Mouse (Mus musculus): ENCODE measurements around the gene Nudt21. TPM values are rescaled to one million over a fixed set of nuclear protein-coding genes. Genes with fewer than 3 reads are reported as not detected.
A peak's percentile ranks its signal among the peaks of the same experiment; 100 is the strongest.

Gene Nudt21
- polyA plus RNA-seq, 1 experiment from 2014 or later = 104 TPM

DNA sequence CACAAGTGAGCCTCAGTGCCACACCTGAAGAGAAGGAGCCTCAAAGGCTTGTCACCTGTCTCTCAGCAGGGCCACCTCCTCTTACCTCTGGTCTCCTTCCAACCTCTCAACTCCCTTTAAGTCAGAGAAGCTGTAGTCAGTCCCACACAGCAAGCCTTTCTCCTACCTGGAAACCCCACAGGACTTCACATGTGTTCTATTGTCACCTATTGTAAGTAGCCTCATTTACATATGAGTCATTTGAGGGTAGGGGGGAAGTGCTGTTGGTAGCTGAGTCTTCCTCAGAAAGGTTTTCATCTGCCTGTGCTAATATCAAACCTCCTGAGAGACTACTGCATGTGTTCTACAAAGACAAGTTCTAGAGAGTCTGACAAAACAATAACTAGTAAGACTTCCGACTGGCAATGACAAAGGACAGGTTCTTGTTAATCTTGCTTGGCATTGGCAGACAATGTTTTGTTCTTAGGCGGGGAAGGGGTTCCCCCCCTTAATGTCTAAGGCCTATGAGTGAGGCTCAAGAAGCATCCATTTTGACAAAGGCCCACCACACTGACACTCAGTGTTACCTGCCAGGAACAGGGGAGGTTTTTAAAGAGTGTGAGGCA is 26.6 kb downstream of the Nudt21 start:
- H3K4me1 ChIP-seq (replicated peaks; ENCODE audit: control insufficient read depth, insufficient read depth, low read length) = peaks cover 25% of the 10 kb centered on the region
- WGBS = 67% methylated on average over 2 of the region's 2 CpGs
- peak overlapping the region; percentile 24; the same call in 1 of the 2 replicates for H3K9ac ChIP-seq (ENCODE audit: low read length)
- no peaks in the 10 kb centered on the region for H3K36me3 ChIP-seq (ENCODE audit: control insufficient read depth, insufficient read depth, low read length)
- H3K27ac ChIP-seq (ENCODE audit: low read length) = no peak overlapping the region
- H3K4me2 ChIP-seq (ENCODE audit: low read depth, low read length) = 0 out of 2 replicates have a peak overlapping the region, but pooled peaks have one; percentile 27
- no peaks in the 10 kb centered on the region for H3K9me3 ChIP-seq (ENCODE audit: control insufficient read depth, low read length)
- no peaks in the 10 kb centered on the region for H3K27me3 ChIP-seq (ENCODE audit: control insufficient read depth, insufficient read depth, low read depth, low read length)
- H3K4me3 ChIP-seq (ENCODE audit: low read length) = no peak overlapping the region
- ATAC-seq (ENCODE audit: low read depth) = no peak

DNA sequence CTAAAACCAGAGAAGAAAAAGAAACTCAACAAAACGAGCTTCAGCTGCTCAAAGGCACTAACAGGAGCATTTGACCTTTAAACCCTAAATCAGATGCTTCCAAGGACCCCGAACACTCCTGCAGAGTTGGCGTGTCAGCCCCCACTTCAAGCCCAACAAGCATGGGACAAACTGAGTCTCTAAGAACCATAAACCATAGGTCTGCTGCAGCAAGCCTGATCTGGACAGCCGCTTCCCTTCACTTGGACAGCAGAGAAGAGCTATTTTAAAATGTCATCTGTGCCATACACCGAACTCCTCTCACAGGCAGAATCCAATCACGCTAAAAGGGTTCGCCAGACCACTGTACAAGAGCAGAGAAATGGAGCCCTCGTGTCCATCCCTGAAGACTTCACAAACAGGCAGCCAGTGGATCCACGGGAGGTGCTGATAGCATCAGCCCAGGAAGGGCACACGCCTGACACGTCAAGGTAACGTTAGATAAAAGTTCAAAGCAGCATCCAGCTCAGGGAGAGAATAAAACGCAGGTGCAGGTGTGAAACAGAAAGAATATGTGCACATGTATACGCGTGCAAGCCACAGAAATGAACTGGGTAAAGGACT is 27.5 kb downstream of the Nudt21 start:
- H3K4me2 ChIP-seq (ENCODE audit: low read depth, low read length) = no peak overlapping the region
- H3K9me3 ChIP-seq (ENCODE audit: control insufficient read depth, low read length) = no peaks in the 10 kb centered on the region
- no peaks in the 10 kb centered on the region for H3K27me3 ChIP-seq (ENCODE audit: control insufficient read depth, insufficient read depth, low read depth, low read length)
- H3K4me1 ChIP-seq (replicated peaks; ENCODE audit: control insufficient read depth, insufficient read depth, low read length) = peaks cover 25% of the 10 kb centered on the region
- no peak overlapping the region for H3K27ac ChIP-seq (ENCODE audit: low read length)
- no peak overlapping the region for H3K4me3 ChIP-seq (ENCODE audit: low read length)
- WGBS = 51% methylated on average over 15 of the region's 15 CpGs
- no peak for ATAC-seq (ENCODE audit: low read depth)
- H3K36me3 ChIP-seq (ENCODE audit: control insufficient read depth, insufficient read depth, low read length) = no peaks in the 10 kb centered on the region
- peak overlapping the region; percentile 15; the same call in 1 of the 2 replicates for H3K9ac ChIP-seq (ENCODE audit: low read length)

DNA sequence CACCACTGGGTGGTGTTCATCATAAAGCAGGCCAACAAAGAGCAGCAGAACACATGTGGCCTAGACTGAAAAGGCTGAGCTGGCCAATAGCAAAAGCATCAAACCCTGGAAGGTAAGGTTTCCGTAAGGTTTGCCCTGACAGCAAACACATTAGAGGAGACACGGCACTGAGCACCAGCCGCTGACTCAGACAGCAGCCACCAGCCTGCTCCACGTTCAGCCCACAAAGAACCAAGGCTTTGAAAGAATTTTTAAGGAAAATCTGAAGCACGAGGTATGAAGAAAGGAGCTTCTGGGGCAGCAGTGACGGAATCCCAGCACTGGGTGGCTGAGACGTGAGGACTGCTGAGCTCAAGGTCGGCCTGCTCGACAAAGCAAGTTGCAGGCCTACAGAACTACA is 32.7 kb downstream of the Nudt21 start:
- Histone ChIP-seq H3K9ac (ENCODE audit: low read length) (no peak overlapping the region), H3K4me1 (replicated peaks; ENCODE audit: control insufficient read depth, insufficient read depth, low read length) (peaks cover 5% of the 10 kb centered on the region), H3K4me2 (ENCODE audit: low read depth, low read length) (no peak overlapping the region), H3K9me3 (ENCODE audit: control insufficient read depth, low read length) (no peaks in the 10 kb centered on the region), H3K27me3 (ENCODE audit: control insufficient read depth, insufficient read depth, low read depth, low read length) (no peaks in the 10 kb centered on the region), H3K36me3 (ENCODE audit: control insufficient read depth, insufficient read depth, low read length) (peaks cover 18% of the 10 kb centered on the region), H3K4me3 (ENCODE audit: low read length) (no peak overlapping the region), H3K27ac (ENCODE audit: low read length) (no peak overlapping the region)
- no peak for ATAC-seq (ENCODE audit: low read depth)
- 88% methylated on average over 9 of the region's 9 CpGs for WGBS

DNA sequence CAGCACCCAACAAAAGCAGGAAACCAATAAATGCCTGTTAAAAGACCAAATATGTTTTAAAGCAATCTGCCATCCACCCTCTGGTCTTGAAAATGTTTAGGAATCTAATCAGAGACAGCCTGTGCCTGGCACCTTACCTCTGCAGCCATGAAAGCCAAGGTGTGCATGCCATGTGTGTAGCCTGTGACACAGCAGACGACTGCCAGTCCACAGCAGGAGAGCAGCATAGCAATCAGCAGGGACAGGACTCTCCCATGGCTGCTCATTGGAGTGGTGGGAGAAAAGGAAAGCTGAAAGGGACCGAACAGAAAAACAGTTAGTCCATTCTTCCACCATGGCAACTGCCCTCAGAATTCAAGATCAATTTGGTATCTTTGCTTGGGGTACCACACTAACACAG is 37.9 kb downstream of the Nudt21 start:
- Histone ChIP-seq H3K36me3 (ENCODE audit: control insufficient read depth, insufficient read depth, low read length) (peaks cover 24% of the 10 kb centered on the region), H3K4me3 (ENCODE audit: low read length) (no peak overlapping the region), H3K27me3 (ENCODE audit: control insufficient read depth, insufficient read depth, low read depth, low read length) (no peaks in the 10 kb centered on the region), H3K9ac (ENCODE audit: low read length) (no peak overlapping the region), H3K9me3 (ENCODE audit: control insufficient read depth, low read length) (no peaks in the 10 kb centered on the region), H3K4me2 (ENCODE audit: low read depth, low read length) (no peak overlapping the region), H3K27ac (ENCODE audit: low read length) (no peak overlapping the region), H3K4me1 (replicated peaks; ENCODE audit: control insufficient read depth, insufficient read depth, low read length) (no peaks in the 10 kb centered on the region)
- WGBS = 94% methylated on average over 2 of the region's 2 CpGs
- no peak for ATAC-seq (ENCODE audit: low read depth)

DNA sequence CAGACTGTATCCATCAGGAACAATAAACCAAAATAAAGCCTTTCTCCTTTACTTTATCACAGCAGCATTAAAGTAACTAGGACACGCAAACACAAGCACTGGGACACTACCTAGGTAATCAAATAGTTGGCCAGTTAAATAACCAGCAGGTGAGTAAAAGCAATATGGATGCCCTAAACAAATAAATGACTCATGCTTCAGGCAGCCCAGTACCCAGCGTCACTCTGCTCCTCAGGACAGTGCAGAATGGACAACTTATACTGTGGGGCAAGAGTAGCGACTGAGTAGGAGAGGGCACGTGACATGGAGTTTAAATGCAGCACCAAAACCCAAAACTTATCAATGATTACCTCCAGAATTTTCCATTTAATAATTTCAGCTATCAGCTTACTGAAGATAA is 47.1 kb downstream of the Nudt21 start:
- H3K4me3 ChIP-seq (ENCODE audit: low read length) = no peak overlapping the region
- peaks cover 27% of the 10 kb centered on the region for H3K36me3 ChIP-seq (ENCODE audit: control insufficient read depth, insufficient read depth, low read length)
- no peak overlapping the region for H3K4me2 ChIP-seq (ENCODE audit: low read depth, low read length)
- 82% methylated on average over 4 of the region's 4 CpGs for WGBS
- ATAC-seq (ENCODE audit: low read depth) = no peak
- H3K27me3 ChIP-seq (ENCODE audit: control insufficient read depth, insufficient read depth, low read depth, low read length) = no peaks in the 10 kb centered on the region
- H3K9ac ChIP-seq (ENCODE audit: low read length) = no peak overlapping the region
- H3K4me1 ChIP-seq (replicated peaks; ENCODE audit: control insufficient read depth, insufficient read depth, low read length) = no peaks in the 10 kb centered on the region
- H3K27ac ChIP-seq (ENCODE audit: low read length) = no peak overlapping the region
- H3K9me3 ChIP-seq (ENCODE audit: control insufficient read depth, low read length) = no peaks in the 10 kb centered on the region

DNA sequence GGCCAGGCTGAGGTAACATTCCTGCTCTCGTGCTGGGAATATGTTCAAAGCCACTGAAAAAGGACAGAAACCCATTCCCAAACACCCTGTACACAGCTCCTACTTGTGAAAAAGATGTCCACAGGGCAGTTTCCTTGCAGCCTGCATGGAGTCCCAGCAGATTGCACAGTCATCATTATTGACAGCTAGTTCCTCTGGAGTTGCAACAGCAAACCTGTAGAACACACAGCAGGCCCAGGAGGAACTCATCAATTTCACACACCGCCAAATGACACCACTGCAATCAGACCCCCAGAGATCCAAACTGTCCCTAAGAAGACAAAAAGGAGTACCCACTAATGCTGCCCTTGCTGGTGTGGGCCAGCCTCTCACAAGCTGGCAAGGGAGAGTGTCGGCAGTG is 52.1 kb downstream of the Nudt21 start:
- Histone ChIP-seq H3K27me3 (ENCODE audit: control insufficient read depth, insufficient read depth, low read depth, low read length) (no peaks in the 10 kb centered on the region), H3K9ac (ENCODE audit: low read length) (no peak overlapping the region), H3K9me3 (ENCODE audit: control insufficient read depth, low read length) (no peaks in the 10 kb centered on the region), H3K4me2 (ENCODE audit: low read depth, low read length) (no peak overlapping the region), H3K4me3 (ENCODE audit: low read length) (no peak overlapping the region), H3K27ac (ENCODE audit: low read length) (no peak overlapping the region), H3K36me3 (ENCODE audit: control insufficient read depth, insufficient read depth, low read length) (peaks cover 42% of the 10 kb centered on the region), H3K4me1 (replicated peaks; ENCODE audit: control insufficient read depth, insufficient read depth, low read length) (no peaks in the 10 kb centered on the region)
- ATAC-seq (ENCODE audit: low read depth) = no peak
- 83% methylated on average over 3 of the region's 3 CpGs for WGBS

DNA sequence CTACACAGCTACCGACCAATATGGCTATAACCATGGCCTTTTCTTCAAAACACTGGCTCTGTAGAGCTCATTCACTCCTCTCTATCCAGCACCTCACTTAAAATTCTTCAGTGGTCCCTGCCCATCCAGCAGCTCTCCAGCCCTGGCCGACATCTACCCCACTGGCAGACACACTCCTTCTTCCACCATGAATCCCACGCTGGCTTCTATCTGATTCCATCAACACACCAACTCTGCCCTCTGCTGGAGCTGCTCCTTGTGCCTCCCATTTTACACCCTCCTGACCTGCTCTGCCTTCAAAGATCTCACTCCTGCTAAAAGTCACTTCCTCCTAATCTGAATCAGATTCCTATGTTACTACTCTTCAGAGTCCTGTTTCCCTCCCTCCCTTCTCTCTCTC is 53.0 kb downstream of the Nudt21 start:
- H3K9me3 ChIP-seq (ENCODE audit: control insufficient read depth, low read length) = no peaks in the 10 kb centered on the region
- H3K4me1 ChIP-seq (replicated peaks; ENCODE audit: control insufficient read depth, insufficient read depth, low read length) = no peaks in the 10 kb centered on the region
- H3K4me2 ChIP-seq (ENCODE audit: low read depth, low read length) = no peak overlapping the region
- H3K36me3 ChIP-seq (ENCODE audit: control insufficient read depth, insufficient read depth, low read length) = peaks cover 41% of the 10 kb centered on the region
- 68% methylated on average over 3 of the region's 3 CpGs for WGBS
- no peak overlapping the region for H3K4me3 ChIP-seq (ENCODE audit: low read length)
- H3K9ac ChIP-seq (ENCODE audit: low read length) = no peak overlapping the region
- ATAC-seq (ENCODE audit: low read depth) = no peak
- no peak overlapping the region for H3K27ac ChIP-seq (ENCODE audit: low read length)
- H3K27me3 ChIP-seq (ENCODE audit: control insufficient read depth, insufficient read depth, low read depth, low read length) = no peaks in the 10 kb centered on the region

DNA sequence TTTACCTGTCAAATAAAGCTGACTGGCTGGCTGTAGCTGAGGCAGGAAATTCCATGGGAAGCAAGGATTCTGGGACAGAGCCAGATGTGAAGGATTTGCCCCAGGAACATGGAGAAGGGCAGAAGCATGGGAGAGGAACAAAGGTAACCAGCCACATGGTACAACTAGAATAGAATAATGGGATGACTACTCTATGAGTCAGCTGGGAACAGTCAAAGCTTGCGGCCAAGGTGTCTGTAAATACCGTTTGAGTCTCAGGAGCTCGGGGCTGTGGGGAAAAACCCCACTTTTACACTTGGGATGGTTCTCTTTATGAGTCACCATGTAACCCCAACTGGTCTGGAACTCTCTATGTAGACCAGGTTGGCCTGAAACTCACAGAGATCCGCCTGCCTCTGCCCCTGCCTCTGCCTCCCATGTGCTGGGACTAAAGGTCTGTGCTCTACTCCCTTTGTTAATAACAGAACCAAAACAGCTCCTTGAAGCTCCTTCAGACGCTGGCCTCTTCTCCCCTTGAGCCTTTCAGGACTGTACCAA is 55.1 kb downstream of the Nudt21 start:
- H3K9ac ChIP-seq (ENCODE audit: low read length) = no peak overlapping the region
- H3K27ac ChIP-seq (ENCODE audit: low read length) = no peak overlapping the region
- no peak for ATAC-seq (ENCODE audit: low read depth)
- peaks cover 55% of the 10 kb centered on the region for H3K36me3 ChIP-seq (ENCODE audit: control insufficient read depth, insufficient read depth, low read length)
- H3K4me2 ChIP-seq (ENCODE audit: low read depth, low read length) = no peak overlapping the region
- H3K4me1 ChIP-seq (replicated peaks; ENCODE audit: control insufficient read depth, insufficient read depth, low read length) = no peaks in the 10 kb centered on the region
- H3K27me3 ChIP-seq (ENCODE audit: control insufficient read depth, insufficient read depth, low read depth, low read length) = no peaks in the 10 kb centered on the region
- H3K9me3 ChIP-seq (ENCODE audit: control insufficient read depth, low read length) = no peaks in the 10 kb centered on the region
- no peak overlapping the region for H3K4me3 ChIP-seq (ENCODE audit: low read length)
- WGBS = 87% methylated on average over 5 of the region's 5 CpGs

DNA sequence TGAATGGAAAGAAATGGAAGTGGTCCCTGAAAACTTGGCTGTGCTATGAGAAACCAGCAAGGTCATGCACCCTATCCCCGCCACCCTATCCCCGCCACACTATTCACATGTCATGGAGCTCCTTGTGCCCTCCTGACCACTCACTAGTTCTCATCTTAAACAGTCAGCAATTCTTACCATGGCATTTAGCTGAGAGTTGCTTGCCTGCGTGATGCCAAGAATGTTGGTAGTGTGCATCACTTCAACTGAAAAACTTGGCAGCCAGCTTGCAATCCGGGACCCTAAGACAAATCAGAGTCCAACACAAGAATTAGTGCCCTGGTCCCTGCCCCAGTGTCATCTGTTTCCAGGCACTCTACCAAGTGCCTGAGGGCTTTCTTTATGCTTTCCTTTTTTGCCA is 56.7 kb downstream of the Nudt21 start:
- Histone ChIP-seq H3K27ac (ENCODE audit: low read length) (no peak overlapping the region), H3K4me2 (ENCODE audit: low read depth, low read length) (no peak overlapping the region), H3K4me3 (ENCODE audit: low read length) (no peak overlapping the region), H3K9me3 (ENCODE audit: control insufficient read depth, low read length) (no peaks in the 10 kb centered on the region), H3K27me3 (ENCODE audit: control insufficient read depth, insufficient read depth, low read depth, low read length) (no peaks in the 10 kb centered on the region), H3K4me1 (replicated peaks; ENCODE audit: control insufficient read depth, insufficient read depth, low read length) (no peaks in the 10 kb centered on the region), H3K9ac (ENCODE audit: low read length) (no peak overlapping the region), H3K36me3 (ENCODE audit: control insufficient read depth, insufficient read depth, low read length) (peaks cover 50% of the 10 kb centered on the region)
- 90% methylated on average over 4 of the region's 4 CpGs for WGBS
- no peak for ATAC-seq (ENCODE audit: low read depth)

Measured in lung, embryonic 16.5 days (tissue).